Mouse (Mus musculus) C2C12 (cell line): Measurements from ENCODE around the gene Gsk3b.

Source experiments
- CEBPB ChIP-seq: IDR thresholded peaks from one replicate; pipeline ENCODE4 v1.6.1; 2011; ENCODE audit warnings: low read depth, mild to moderate bottlenecking, control low read depth, moderate library complexity
- CTCF ChIP-seq: IDR thresholded peaks from one replicate; pipeline ENCODE4 v1.5.1; 2011; ENCODE audit not compliant: control insufficient read depth, insufficient read depth, insufficient read length
- MAX ChIP-seq: IDR thresholded peaks from one replicate; pipeline ENCODE4 v1.6.1; 2011; ENCODE audit warnings: mild to moderate bottlenecking, control low read depth
- MYOG ChIP-seq: IDR thresholded peaks from one replicate; pipeline ENCODE4 v1.6.1; 2011; ENCODE audit not compliant: control insufficient read depth, insufficient read length; ENCODE audit errors: extremely low read depth
- USF1 ChIP-seq: IDR thresholded peaks from one replicate; pipeline ENCODE4 v1.6.1; 2011; ENCODE audit warnings: low read depth, mild to moderate bottlenecking, control low read depth, moderate library complexity

GRCm38 (mm10) chr16:38288851-38289250, 200.1 kb downstream of the Gsk3b start:
- no peak for TF ChIP-seq CTCF
- no peak for TF ChIP-seq CEBPB
- TF ChIP-seq MAX, result no peak
- TF ChIP-seq MYOG, result no peak
- no peak for TF ChIP-seq USF1
